Mouse (Mus musculus) embryonic stem cell, embryonic (primary cell): ENCODE data around the gene Phc2.

ENCODE experiments used
- CTCF ChIA-PET, 4 experiments: fragments of 300-600 bp in 2 of 4; fragments of 350-600 bp in 2 of 4; sonication (Branson Sonifier 250); formaldehyde crosslinking; loops; one replicate each; lab custom pipeline; 2022; ENCODE audit warnings: inconsistent platforms in 2 of 4; lab: Charles Lee
- POLR2A ChIA-PET, 4 experiments: fragments of 300-600 bp in 2 of 4; fragments of 350-600 bp in 2 of 4; sonication (Branson Sonifier 250); formaldehyde crosslinking; loops; one replicate each; lab custom pipeline; 2022; ENCODE audit warnings: antibody characterized with exemption in 4 of 4, inconsistent platforms in 1 of 4; lab: Charles Lee

Phc2 gene

DNA sequence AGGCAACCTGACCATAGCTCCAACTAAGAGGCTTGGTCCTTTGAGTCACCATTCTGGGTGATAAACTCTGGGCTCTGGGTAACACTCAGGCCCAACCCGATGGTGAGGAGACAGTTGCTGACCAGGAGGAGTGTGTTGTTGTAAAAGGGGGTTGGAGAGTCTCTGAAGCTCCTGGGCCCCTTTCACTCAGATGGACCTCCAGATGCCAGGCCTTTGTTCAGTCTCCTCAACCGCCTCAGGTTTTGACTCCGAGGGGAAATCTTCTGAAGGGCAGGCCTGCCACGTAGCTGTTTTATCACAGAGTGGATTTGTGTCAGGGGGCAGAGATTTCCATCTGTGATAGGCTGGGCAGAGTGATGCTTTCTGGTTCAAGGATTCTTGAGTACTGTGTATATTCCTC is 61.8 kb downstream of the Phc2 start:
- ChIA-PET CTCF (interaction anchor here in 3 of 4 experiments (0.9 to 2.0 kb wide), 5 partner anchors 58 to 61 kb away, joined by 3 to 5 read pairs (median 3); no protein-coding TSS in a partner anchor), POLR2A (interaction anchor here in 3 of 4 experiments (0.6 to 2.3 kb wide), 15 partner anchors 9 to 936 kb away, joined by 3 to 13 read pairs (median 4); partner anchors contain the start of gene Rnf19b (in 2 of the 3))

DNA sequence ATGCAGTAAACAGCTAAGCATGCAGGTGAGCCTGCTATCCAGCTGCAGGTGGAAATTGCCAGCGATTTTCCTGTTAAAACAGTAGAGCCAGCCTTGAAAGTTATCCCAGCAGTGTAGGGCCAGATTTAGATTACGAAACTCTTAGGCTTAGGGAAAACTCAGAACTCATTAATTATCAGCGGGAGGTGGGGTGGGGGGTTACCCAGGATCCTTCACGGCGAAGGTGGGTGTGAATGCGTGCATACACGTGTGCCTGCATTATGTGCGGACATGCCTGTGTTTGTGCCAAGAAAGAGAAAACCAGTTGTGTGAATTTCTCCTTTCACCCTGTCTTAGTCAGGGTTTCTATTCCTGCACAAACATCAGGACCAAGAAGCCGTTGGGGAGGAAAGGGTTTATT is 62.2 kb downstream of the Phc2 start:
- ChIA-PET POLR2A (interaction anchor here in 3 of 4 experiments (0.6 to 2.3 kb wide), 10 partner anchors 9 to 936 kb away, joined by 3 to 6 read pairs (median 4); partner anchors contain the start of gene Rnf19b (in 1 of the 3)), CTCF (interaction anchor here in 2 of 4 experiments (0.6 to 2.0 kb wide), 3 partner anchors 60 to 156 kb away, joined by 3 to 5 read pairs (median 3); no protein-coding TSS in a partner anchor)

DNA sequence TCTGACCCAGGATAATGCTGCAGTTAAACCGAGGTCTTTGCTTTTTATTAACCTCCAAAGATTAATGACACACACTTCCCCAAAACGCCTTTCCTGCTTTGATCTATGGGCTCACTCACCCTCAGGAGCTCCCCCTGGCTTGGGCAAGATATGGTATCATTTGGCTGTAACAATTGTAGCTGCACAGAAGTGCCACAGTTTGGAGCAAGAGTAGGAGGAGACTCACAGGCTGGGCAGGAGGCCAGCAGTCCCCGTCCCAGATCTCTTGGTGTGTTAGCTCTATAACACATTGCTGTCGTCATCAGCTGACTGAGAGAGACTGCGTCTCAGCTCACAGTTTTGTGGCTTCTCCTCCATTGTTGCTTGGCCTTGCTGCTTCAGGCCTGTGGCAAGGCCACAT is 65.6 kb downstream of the Phc2 start:
- ChIA-PET POLR2A (interaction anchor here in 2 of 4 experiments (0.6 to 2.0 kb wide), 3 partner anchors 8 to 277 kb away, joined by 3 to 6 read pairs (median 3); no protein-coding TSS in a partner anchor), CTCF (interaction anchor here in 3 of 4 experiments (0.9 to 3.8 kb wide), 5 partner anchors 9 to 393 kb away, joined by 3 to 22 read pairs (median 5); no protein-coding TSS in a partner anchor)

DNA sequence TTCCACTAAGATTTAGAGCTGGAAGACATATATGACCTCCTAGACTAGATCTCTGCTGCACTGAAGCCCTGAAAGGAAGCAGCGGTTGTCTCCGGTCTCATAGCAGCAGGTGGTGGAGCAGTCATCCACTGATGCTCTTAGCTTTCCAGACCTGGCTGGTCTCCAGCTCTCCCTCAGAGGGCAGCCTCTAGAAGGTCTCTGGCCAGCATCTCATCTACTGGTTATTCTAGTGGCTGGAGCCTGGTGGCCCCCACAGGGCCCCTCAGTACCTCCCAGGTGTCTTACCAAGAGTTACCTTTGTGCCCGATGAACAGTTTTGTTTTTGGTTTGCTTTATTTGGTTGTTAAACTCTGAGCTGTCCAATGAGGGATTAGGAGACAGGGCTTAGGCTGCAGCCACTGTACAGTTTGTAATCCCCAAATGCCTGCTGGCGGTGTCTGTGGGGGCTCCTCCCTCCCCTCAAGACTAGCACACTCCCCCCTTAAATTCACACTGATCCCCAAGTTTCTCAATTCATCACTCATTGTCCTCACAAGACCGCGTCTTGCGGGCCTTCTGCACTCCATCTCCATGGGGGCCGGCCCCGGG is 66.7 kb downstream of the Phc2 start:
- CTCF ChIA-PET, result interaction anchor here (0.6 to 3.8 kb wide), 9 partner anchors 9 to 1372 kb away, joined by 3 to 22 read pairs (median 5); no protein-coding TSS in a partner anchor
- POLR2A ChIA-PET, result interaction anchor here in 3 of 4 experiments (0.6 to 1.6 kb wide), 5 partner anchors 10 to 276 kb away, joined by 3 to 5 read pairs (median 3); no protein-coding TSS in a partner anchor

DNA sequence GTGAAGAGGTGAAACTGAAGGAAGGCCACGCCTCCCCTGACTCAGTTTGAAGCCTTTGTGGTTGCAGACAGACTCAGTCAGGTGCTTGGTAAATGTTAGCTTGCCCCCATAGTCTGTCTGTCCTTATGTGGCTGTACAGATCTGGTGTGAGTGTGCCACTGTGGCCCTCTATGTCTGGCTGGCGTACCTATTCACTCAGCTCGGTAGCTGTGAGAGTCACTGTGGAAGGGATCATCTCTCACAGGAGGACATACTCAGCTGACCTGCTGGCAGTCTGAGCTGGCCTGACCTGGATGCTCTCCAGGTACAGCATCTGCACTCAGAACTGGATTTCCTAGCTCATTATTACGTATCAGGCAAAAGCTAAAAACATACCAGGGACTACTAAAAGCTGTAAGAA is 67.3 kb downstream of the Phc2 start:
- ChIA-PET CTCF (interaction anchor here (0.6 to 3.8 kb wide), 7 partner anchors 9 to 1373 kb away, joined by 3 to 22 read pairs (median 5); no protein-coding TSS in a partner anchor), POLR2A (interaction anchor here in 2 of 4 experiments (0.7 to 1.6 kb wide), 3 partner anchors 10 to 276 kb away, joined by 3 read pairs; no protein-coding TSS in a partner anchor)

DNA sequence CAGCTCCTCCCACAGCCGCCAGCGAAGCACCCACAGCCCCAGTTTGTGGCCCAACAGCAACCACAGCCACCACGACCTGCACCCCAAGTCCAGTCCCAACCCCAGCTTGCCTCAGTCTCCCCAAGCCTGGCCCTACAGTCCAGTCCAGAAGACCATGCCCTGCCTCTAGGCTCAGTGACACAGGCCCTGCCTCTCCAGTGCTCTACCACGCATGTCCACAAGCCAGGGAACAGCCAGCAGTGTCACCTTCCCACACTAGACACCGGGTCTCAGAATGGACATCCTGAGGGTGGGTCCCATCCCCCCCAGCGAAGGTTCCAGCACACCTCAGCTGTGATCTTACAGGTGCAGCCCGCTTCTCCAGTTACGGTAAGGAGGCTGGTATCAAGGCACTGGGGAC is 68.4 kb downstream of the Phc2 start:
- ChIA-PET CTCF (interaction anchor here in 3 of 4 experiments (1.5 to 3.8 kb wide), 3 partner anchors 12 to 51 kb away, joined by 3 to 22 read pairs (median 9); no protein-coding TSS in a partner anchor), POLR2A (interaction anchor here in 2 of 4 experiments (0.7 to 1.6 kb wide), 2 partner anchors 60 to 274 kb away, joined by 3 read pairs; no protein-coding TSS in a partner anchor)

DNA sequence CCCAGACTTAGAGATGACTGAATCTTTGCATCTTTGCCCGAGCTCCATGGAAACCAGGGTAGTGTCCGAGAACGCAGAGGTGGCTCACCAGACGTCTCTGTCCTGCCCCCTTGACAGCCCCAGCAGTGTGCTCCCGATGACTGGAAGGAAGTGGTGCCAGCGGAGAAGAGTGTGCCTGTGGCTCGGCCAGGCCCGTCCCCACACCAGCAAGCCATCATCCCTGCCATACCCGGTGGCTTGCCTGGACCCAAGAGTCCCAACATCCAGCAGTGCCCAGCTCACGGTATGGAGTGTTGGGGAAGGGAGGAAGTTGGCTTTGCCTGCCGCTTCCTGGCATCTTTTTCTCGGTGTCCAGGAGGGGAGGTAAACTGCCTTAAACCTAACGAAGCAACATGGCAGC is 68.9 kb downstream of the Phc2 start:
- POLR2A ChIA-PET, result no interaction called here
- CTCF ChIA-PET, result interaction anchor here in 2 of 4 experiments (1.2 to 1.5 kb wide), 2 partner anchors 12 to 51 kb away, joined by 3 to 4 read pairs; no protein-coding TSS in a partner anchor

DNA sequence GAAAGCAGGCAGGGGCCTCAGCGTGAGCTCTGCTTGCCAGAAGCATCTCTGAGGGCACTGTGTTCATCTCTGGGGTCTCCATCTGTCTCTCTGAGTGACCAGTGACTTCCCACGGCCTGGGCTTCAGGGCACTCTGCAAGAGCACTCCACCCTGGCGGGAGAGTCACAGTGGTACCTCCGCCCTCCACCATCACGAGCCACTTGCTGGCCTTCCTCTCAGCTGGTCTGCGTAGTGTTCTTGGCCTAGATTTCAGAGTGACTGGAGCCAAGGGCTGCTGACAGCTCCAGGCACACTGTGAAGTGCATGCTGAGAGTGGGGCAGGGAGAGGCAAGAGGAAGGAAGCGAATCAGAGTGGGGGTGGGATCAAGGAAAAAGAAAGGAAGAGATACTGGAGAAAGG is 69.6 kb downstream of the Phc2 start:
- ChIA-PET POLR2A (interaction anchor here in 1 of 4 experiments (1.1 kb wide), 1 partner anchor 26 kb away, joined by 3 read pairs; no protein-coding TSS in a partner anchor), CTCF (interaction anchor here in 1 of 4 experiments (1.2 kb wide), 1 partner anchor 13 kb away, joined by 4 read pairs; no protein-coding TSS in a partner anchor)

DNA sequence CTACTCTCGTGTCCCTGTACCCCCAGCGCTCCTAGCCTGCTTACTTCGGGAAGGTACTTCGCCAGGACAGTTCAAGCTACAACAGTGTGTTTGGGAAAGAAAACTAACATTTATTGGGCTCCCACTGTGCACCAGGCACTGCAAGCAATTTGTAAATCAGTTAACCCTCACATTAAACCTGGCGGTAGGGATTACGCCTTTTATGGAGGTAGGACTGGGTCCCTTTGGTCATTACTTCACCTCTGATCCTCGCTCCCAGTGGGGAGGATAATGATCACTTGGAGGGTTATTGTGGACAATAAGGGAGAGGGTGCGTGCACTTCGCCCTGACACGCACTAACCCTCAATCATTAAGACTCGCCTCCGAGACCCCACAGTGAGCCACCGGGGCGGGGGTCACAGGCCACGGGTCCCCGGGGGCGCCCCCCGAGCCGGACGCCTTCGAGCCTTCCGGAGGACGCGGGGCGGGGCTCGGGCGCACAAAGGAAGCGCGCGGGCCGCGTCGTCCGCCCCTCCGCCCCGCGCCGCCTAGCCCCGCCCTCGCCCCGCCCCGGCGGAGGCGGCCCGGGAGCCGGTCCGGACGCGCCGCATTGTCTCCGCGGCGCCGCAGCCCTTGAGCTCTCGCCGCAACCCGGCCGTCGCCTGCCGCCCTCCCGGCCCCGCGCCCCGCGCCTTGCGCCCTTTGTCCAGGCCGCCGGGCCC is 72.7 kb downstream of the Phc2 start:
- ChIA-PET POLR2A (interaction anchor here in 3 of 4 experiments (0.6 to 1.7 kb wide), 17 partner anchors 8 to 1728 kb away, joined by 3 to 10 read pairs (median 4); partner anchors contain the start of genes A3galt2 (in 1 of the 3), Rnf19b (in 1 of the 3), S100pbp (in 1 of the 3) and Yars (in 1 of the 3)), CTCF (interaction anchor here in 2 of 4 experiments (1.1 to 2.5 kb wide), 5 partner anchors 16 to 50 kb away, joined by 3 to 14 read pairs (median 4); no protein-coding TSS in a partner anchor)

DNA sequence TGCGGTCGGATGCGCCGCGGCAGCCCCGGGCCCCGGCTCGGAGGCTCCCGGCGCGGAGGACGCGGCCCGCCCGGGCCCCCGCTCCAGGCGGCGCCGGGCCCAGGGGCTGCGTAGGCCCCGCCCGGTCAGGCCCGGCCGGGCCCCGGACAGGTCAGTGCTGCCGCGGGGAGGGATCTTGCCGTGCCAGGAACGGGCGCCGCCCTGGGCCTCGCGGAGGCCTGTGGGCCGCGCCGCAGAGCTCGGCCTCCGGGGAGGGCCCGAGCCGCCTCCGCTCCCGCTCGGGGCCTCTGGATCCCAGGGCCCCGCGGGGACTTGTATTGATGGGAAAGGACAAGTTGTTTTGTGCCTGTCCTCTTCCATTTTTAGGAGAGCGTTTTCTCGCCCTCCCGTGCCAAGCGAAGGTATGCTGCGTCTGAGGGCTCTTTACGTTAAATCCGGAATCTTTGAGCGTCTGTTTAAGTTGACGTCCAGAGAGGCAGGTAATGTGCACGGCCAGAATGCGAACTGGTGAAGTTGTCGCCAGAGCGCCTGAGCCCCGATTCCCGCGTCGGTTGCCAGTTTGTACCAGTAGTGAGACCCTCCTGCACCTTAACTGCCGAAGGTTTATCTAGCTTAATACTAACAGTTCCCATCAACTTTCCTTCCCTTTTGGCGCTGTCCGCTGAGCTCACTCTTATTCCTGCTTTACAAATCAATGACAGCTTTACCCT is 73.4 kb downstream of the Phc2 start:
- POLR2A ChIA-PET, result interaction anchor here in 3 of 4 experiments (0.8 to 1.7 kb wide), 17 partner anchors 9 to 945 kb away, joined by 3 to 10 read pairs (median 4); partner anchors contain the start of genes A3galt2 (in 1 of the 3), Rnf19b (in 1 of the 3), S100pbp (in 1 of the 3) and Yars (in 1 of the 3)
- CTCF ChIA-PET, result interaction anchor here in 3 of 4 experiments (0.9 to 2.5 kb wide), 5 partner anchors 16 to 49 kb away, joined by 3 to 14 read pairs (median 4); no protein-coding TSS in a partner anchor

DNA sequence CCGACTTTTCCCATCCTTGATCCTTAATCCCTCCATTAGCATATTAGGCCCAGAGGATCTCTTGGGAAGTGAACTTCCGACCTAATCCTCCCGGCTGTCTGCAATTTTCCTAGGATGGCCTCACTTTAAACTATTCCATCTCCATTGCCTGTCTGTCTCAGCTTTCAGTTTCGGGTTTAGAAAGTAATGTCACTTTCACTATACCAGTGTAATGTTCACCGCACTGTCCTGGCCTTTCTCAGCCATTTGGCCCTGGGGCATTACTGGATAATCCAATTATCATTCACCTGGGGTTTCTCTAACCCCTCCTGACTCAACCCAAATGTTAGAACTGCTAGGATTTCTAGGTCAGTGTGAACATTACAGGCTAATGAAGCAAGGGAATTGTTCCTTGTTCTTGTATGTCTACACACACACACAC is 73.9 kb downstream of the Phc2 start:
- POLR2A ChIA-PET, result interaction anchor here in 3 of 4 experiments (1.0 to 1.7 kb wide), 15 partner anchors 8 to 330 kb away, joined by 3 to 10 read pairs (median 4); partner anchors contain the start of genes A3galt2 (in 1 of the 3) and Rnf19b (in 1 of the 3)
- CTCF ChIA-PET, result interaction anchor here in 3 of 4 experiments (0.9 to 2.5 kb wide), 5 partner anchors 17 to 48 kb away, joined by 3 to 14 read pairs (median 4); no protein-coding TSS in a partner anchor

DNA sequence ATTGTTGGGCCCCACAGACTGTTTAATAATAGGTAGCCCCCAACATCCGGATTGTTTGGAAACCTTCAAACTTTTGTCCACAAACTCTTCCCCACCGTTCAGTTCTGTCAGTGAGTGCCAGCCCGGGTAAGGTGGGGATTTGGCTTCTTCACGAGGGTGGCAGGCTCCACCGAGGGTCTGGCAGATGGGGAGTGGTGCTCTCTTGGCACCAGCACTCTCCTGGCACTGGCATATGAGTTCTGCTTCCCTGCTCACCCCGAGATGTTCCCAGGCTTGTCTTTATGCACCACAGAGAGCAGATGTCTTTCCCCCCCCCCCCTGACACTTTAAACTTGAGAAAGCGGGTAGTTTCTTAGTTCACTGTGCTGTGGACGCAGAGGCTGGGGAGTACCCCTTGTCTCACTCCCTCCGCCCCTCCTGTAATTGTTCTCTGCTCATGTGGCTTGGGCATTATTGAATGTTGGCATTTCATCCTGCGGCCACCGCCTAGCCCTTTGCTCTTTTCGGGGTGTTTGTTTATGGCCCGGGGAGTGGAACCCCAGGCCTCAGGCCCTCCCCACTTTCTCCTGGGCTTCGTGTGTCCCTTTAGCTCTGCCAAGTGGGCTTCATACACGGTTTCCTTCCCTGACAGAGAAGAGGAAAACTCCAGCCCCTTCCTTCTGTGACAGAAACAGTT is 74.7 kb downstream of the Phc2 start:
- POLR2A ChIA-PET, result interaction anchor here in 1 of 4 experiments (1.5 kb wide), 1 partner anchor 10 kb away, joined by 6 read pairs; no protein-coding TSS in a partner anchor
- CTCF ChIA-PET, result no interaction called here

DNA sequence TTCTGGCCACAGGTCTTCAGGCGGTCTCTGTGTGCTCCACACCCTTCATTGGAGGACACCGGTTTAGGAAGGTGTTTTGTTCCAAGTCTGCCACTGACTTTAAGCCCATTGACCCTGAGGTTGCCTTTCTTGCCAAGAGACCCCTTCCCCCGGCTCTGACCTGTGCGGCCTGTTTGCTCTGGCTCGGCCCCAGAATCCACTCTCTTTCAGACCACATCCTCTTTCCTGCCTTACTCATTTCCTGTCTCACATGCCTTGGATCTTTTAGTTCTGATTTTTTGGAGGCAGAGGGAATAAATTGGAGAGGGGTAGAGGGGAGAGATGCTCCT is 75.2 kb downstream of the Phc2 start:
- ChIA-PET CTCF (no interaction called here), POLR2A (no interaction called here)

DNA sequence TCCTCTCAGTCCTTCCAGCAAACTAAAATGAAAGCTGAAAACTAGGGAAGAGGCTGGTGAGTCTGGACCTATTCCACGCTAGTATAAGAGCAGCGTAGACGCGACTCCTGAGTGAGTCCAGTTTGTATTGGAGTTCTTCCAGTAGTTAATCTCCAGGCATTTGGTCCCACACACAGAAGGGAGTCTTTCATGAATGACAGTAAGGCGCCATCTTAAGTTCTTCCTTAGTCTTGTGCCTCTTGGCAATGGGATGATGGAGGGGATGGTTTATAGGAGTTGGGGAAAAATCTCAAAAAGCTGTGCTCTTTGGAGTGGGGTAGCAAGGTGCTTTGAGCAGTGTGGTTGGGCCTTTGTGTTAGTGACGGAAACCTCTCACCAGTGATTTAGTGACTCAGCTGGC is 75.8 kb downstream of the Phc2 start:
- ChIA-PET POLR2A (interaction anchor here in 2 of 4 experiments (0.6 to 0.8 kb wide), 2 partner anchors 14 to 1567 kb away, joined by 3 to 6 read pairs; no protein-coding TSS in a partner anchor), CTCF (interaction anchor here in 2 of 4 experiments (0.6 to 1.0 kb wide), 2 partner anchors 19 to 91 kb away, joined by 3 read pairs; no protein-coding TSS in a partner anchor)

DNA sequence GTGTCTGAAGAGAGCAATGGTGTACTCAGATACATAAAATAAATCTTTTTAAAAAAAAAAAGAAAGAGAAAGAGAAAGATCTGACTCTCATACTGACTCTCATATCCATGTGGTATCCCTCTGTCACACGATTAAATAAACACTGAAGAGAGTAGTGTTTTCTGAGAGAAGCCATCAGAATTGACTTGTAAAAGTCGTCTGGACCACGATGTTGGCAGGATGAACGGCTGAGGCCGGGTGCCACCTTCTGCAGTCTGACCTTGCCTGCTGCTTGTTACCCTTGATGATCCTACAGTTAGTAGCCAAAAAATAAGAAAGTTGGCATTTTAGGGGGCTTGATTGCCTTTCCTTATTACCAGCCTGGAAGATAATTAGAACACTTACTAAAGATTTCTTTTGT is 78.3 kb downstream of the Phc2 start:
- CTCF ChIA-PET, result interaction anchor here in 1 of 4 experiments (2.0 kb wide), 1 partner anchor 22 kb away, joined by 9 read pairs; no protein-coding TSS in a partner anchor
- POLR2A ChIA-PET, result no interaction called here

DNA sequence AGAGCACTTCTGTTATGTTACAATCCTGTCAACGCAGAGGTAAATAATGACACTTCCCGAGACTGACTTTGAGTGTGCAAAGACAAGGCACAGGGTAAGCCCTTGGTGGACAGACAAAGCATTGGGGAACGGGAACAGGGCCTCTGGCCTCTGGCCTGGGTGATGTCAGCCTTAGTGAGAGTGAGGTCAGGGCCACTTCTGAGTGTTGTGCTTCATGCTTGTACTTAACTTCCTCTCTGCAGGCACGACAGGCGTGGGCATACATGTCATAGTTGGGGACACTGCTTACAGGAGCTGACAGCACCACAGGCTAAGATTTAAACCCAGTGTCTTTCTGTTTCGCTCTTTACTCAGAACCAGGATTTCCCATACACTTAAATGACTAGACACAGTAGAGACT is 79.0 kb downstream of the Phc2 start:
- CTCF ChIA-PET, result interaction anchor here in 2 of 4 experiments (0.6 to 2.0 kb wide), 3 partner anchors 12 to 466 kb away, joined by 3 to 9 read pairs (median 4); no protein-coding TSS in a partner anchor
- POLR2A ChIA-PET, result interaction anchor here in 2 of 4 experiments (0.6 to 2.6 kb wide), 8 partner anchors 13 to 397 kb away, joined by 3 to 10 read pairs (median 3); no protein-coding TSS in a partner anchor
